Mouse (Mus musculus): Measurements from ENCODE around the gene Olfr798. TPM values are rescaled to one million over a fixed set of nuclear protein-coding genes. Genes with fewer than 3 reads are reported as not detected.

The Olfr798 gene
- 0.07 TPM for polyA plus RNA-seq (2017; shearing (Covaris generic))

GRCm38 (mm10) chr10:129627834-129628233 lies at the start of gene Olfr798:
Gene Olfr798, minus strand, starts transcription at chr10:129627934.

GRCm38 (mm10) chr10:129673765-129674164 lies 46.0 kb upstream of the Olfr798 start, which contains the start of gene Olfr801:
Gene Olfr801, minus strand, starts transcription at chr10:129673865.

GRCm38 (mm10) chr10:129657394-129657793 lies 29.7 kb upstream of the Olfr798 start, which contains the start of gene Olfr800:
Gene Olfr800, plus strand, starts transcription at chr10:129657694.

GRCm38 (mm10) chr10:129637184-129637583 lies 9.4 kb upstream of the Olfr798 start, which contains the start of gene Olfr799:
Gene Olfr799, plus strand, starts transcription at chr10:129637484.

GRCm38 (mm10) chr10:129612470-129612869 lies 15.3 kb downstream of the Olfr798 start, which contains the start of gene Olfr796:
Gene Olfr796, minus strand, starts transcription at chr10:129612570.

Other genes with a start within 250 kb of the Olfr798 start
- not detected for gene Olfr784, start 243.9 kb downstream of the Olfr798 start, polyA plus RNA-seq (2017; shearing (Covaris generic))
- gene Olfr785, start 222.5 kb downstream of the Olfr798 start, polyA plus RNA-seq (2017; shearing (Covaris generic)): not detected
- not detected for gene Olfr786, start 200.6 kb downstream of the Olfr798 start, polyA plus RNA-seq (2017; shearing (Covaris generic))
- gene Olfr787, start 166.1 kb downstream of the Olfr798 start, polyA plus RNA-seq (2017; shearing (Covaris generic)): not detected
- gene Olfr788, start 156.9 kb downstream of the Olfr798 start, polyA plus RNA-seq (2017; shearing (Covaris generic)): not detected
- gene Olfr789, start 143.2 kb downstream of the Olfr798 start, polyA plus RNA-seq (2017; shearing (Covaris generic)): not detected
- gene Olfr790, start 129.4 kb downstream of the Olfr798 start, polyA plus RNA-seq (2017; shearing (Covaris generic)): not detected
- gene Olfr791, start 106.1 kb downstream of the Olfr798 start, polyA plus RNA-seq (2017; shearing (Covaris generic)): not detected
- gene Olfr792, start 88.8 kb downstream of the Olfr798 start, polyA plus RNA-seq (2017; shearing (Covaris generic)): not detected
- gene Olfr794, start 60.3 kb downstream of the Olfr798 start, polyA plus RNA-seq (2017; shearing (Covaris generic)): not detected
- gene Olfr796, start 15.4 kb downstream of the Olfr798 start, polyA plus RNA-seq (2017; shearing (Covaris generic)): not detected
- not detected for gene Olfr799, start 9.6 kb upstream of the Olfr798 start, polyA plus RNA-seq (2017; shearing (Covaris generic))
- not detected for gene Olfr800, start 29.8 kb upstream of the Olfr798 start, polyA plus RNA-seq (2017; shearing (Covaris generic))
- gene Olfr801, start 45.9 kb upstream of the Olfr798 start, polyA plus RNA-seq (2017; shearing (Covaris generic)): not detected
- gene Olfr802, start 60.2 kb upstream of the Olfr798 start, polyA plus RNA-seq (2017; shearing (Covaris generic)): not detected
- not detected for gene Olfr803, start 66.4 kb upstream of the Olfr798 start, polyA plus RNA-seq (2017; shearing (Covaris generic))
- not detected for gene Olfr804, start 75.3 kb upstream of the Olfr798 start, polyA plus RNA-seq (2017; shearing (Covaris generic))
- gene Olfr805, start 101.4 kb upstream of the Olfr798 start, polyA plus RNA-seq (2017; shearing (Covaris generic)): not detected
- not detected for gene Olfr806, start 114.0 kb upstream of the Olfr798 start, polyA plus RNA-seq (2017; shearing (Covaris generic))
- not detected for gene Olfr807, start 129.9 kb upstream of the Olfr798 start, polyA plus RNA-seq (2017; shearing (Covaris generic))
- not detected for gene Olfr808, start 137.5 kb upstream of the Olfr798 start, polyA plus RNA-seq (2017; shearing (Covaris generic))
- gene Olfr809, start 146.7 kb upstream of the Olfr798 start, polyA plus RNA-seq (2017; shearing (Covaris generic)): not detected
- not detected for gene Olfr810, start 167.0 kb upstream of the Olfr798 start, polyA plus RNA-seq (2017; shearing (Covaris generic))
- not detected for gene Olfr811, start 176.5 kb upstream of the Olfr798 start, polyA plus RNA-seq (2017; shearing (Covaris generic))
- not detected for gene Olfr812, start 218.2 kb upstream of the Olfr798 start, polyA plus RNA-seq (2017; shearing (Covaris generic))
- not detected for gene Olfr813, start 227.4 kb upstream of the Olfr798 start, polyA plus RNA-seq (2017; shearing (Covaris generic))